Mouse (Mus musculus): ENCODE measurements around the gene Rnf38. TPM values are rescaled to one million over a fixed set of nuclear protein-coding genes. Genes with fewer than 3 reads are reported as not detected.

Rnf38 gene
- total and polyA plus RNA-seq, 3 experiments: 6.8 to 22.8 TPM; not detected in 1

- no peak for TF ChIP-seq USF2 (IDR thresholded peaks at IDR 0.05; ENCODE audit: borderline replicate concordance in 1 of 2, insufficient read depth in 1 of 2, low read depth in 1 of 2, low read length in 2 of 2)
- TF ChIP-seq UBTF (IDR thresholded peaks at IDR 0.05; ENCODE audit: borderline replicate concordance, insufficient read depth, low read depth, low read length): no peak
- TF ChIP-seq EP300 (IDR thresholded peaks at IDR 0.05; ENCODE audit: low read depth in 1 of 2, low read length in 2 of 2): no peak
- no peak for TF ChIP-seq SMC3 (IDR thresholded peaks at IDR 0.05; ENCODE audit: low read depth, low read length)
- no peak for TF ChIP-seq SIN3A (IDR thresholded peaks at IDR 0.05; ENCODE audit: low read length)
- no peak for TF ChIP-seq POLR2AphosphoS2 (IDR thresholded peaks at IDR 0.05; ENCODE audit: low read length)
- TF ChIP-seq NELFE (IDR thresholded peaks at IDR 0.05; ENCODE audit: low read depth, low read length): no peak
- no peak for TF ChIP-seq POLR2AphosphoS5 (IDR thresholded peaks at IDR 0.05; ENCODE audit: borderline replicate concordance, low read depth, low read length)
- no peak for TF ChIP-seq ZMIZ1 (IDR thresholded peaks at IDR 0.05; ENCODE audit: low read depth, low read length)
- TF ChIP-seq NRF1 (IDR thresholded peaks at IDR 0.05; ENCODE audit: insufficient read depth, low read depth, low read length, poor library complexity, severe bottlenecking): no peak
- no peak for TF ChIP-seq CTCF (IDR thresholded peaks at IDR 0.05 in 2 of 3, conservative IDR thresholded peaks at IDR 0.05 in 1 of 3; ENCODE audit: control insufficient read depth in 1 of 3, insufficient read depth in 1 of 3, low read depth in 2 of 3, low read length in 3 of 3, poor library complexity in 1 of 3, severe bottlenecking in 1 of 3)
- TF ChIP-seq HCFC1 (IDR thresholded peaks at IDR 0.05; ENCODE audit: low read depth, low read length): no peak
- no peak for TF ChIP-seq CHD2 (IDR thresholded peaks at IDR 0.05; ENCODE audit: low read length)
- TF ChIP-seq RCOR1 (IDR thresholded peaks at IDR 0.05; ENCODE audit: low read depth, low read length): no peak
- TF ChIP-seq KAT2A (conservative IDR thresholded peaks at IDR 0.05; ENCODE audit: low read depth, low read length): no peak
- TF ChIP-seq BHLHE40 (IDR thresholded peaks at IDR 0.05; ENCODE audit: borderline replicate concordance, low read depth, low read length): no peak
- TF ChIP-seq ZC3H11A (IDR thresholded peaks at IDR 0.05; ENCODE audit: low read depth, low read length): no peak
- Histone ChIP-seq H3K9me3 (replicated peaks; ENCODE audit: insufficient read depth, low read length) (no peaks in the 10 kb centered on the region), H3K4me1 (ENCODE audit: control insufficient read depth in 1 of 2, insufficient read depth in 2 of 2, low read length in 2 of 2) (no peaks in the 10 kb centered on the region), H3K4me3 (ENCODE audit: control insufficient read depth in 1 of 2, insufficient read depth in 1 of 2, low read depth in 2 of 2, low read length in 2 of 2) (no peak overlapping the region), H3K9ac (ENCODE audit: control insufficient read depth, low read depth, low read length, poor library complexity, severe bottlenecking) (no peak overlapping the region), H3K27ac (ENCODE audit: control insufficient read depth, low read depth, low read length) (no peak overlapping the region), H3K36me3 (ENCODE audit: control insufficient read depth in 1 of 2, insufficient read depth in 2 of 2, low read length in 2 of 2) (no peaks in the 10 kb centered on the region), H3K27me3 (ENCODE audit: control insufficient read depth in 1 of 2, insufficient read depth in 2 of 2, low read length in 2 of 2) (no peaks in the 10 kb centered on the region), H3K79me2 (ENCODE audit: control insufficient read depth, insufficient read depth, low read length, poor library complexity) (no peaks in the 10 kb centered on the region)
- DNase-seq (ENCODE audit: low read depth, low spot score): no peak
Measured at GRCm38 (mm10) chr4:44224141-44224540, 9.4 kb downstream of the Rnf38 start.

GRCm38 (mm10) chr4:44223444-44223843 is 10.1 kb downstream of the Rnf38 start:
- no peaks in the 10 kb centered on the region for H3K4me1 ChIP-seq (ENCODE audit: control insufficient read depth in 1 of 2, insufficient read depth in 2 of 2, low read length in 2 of 2)
- H3K36me3 ChIP-seq (ENCODE audit: control insufficient read depth in 1 of 2, insufficient read depth in 2 of 2, low read length in 2 of 2): no peaks in the 10 kb centered on the region
- H3K27ac ChIP-seq (ENCODE audit: control insufficient read depth, low read depth, low read length): no peak overlapping the region
- no peaks in the 10 kb centered on the region for H3K27me3 ChIP-seq (ENCODE audit: control insufficient read depth in 1 of 2, insufficient read depth in 2 of 2, low read length in 2 of 2)
- H3K4me3 ChIP-seq (ENCODE audit: control insufficient read depth in 1 of 2, insufficient read depth in 1 of 2, low read depth in 2 of 2, low read length in 2 of 2): no peak overlapping the region
- H3K9ac ChIP-seq (ENCODE audit: control insufficient read depth, low read depth, low read length, poor library complexity, severe bottlenecking): no peak overlapping the region
- no peaks in the 10 kb centered on the region for H3K79me2 ChIP-seq (ENCODE audit: control insufficient read depth, insufficient read depth, low read length, poor library complexity)
- DNase-seq (ENCODE audit: low read depth, low spot score): no peak
- H3K9me3 ChIP-seq (replicated peaks; ENCODE audit: insufficient read depth, low read length): no peaks in the 10 kb centered on the region
- TF ChIP-seq MAFK (IDR thresholded peaks at IDR 0.05; ENCODE audit: borderline replicate concordance, low read depth, low read length): no peak
- no peak for TF ChIP-seq POLR2A (IDR thresholded peaks at IDR 0.05; ENCODE audit: control insufficient read depth in 1 of 2, insufficient read depth in 1 of 2, low read depth in 1 of 2, low read length in 2 of 2, poor library complexity in 1 of 2)
- TF ChIP-seq HCFC1 (IDR thresholded peaks at IDR 0.05; ENCODE audit: low read depth, low read length): no peak
- TF ChIP-seq MYB (IDR thresholded peaks at IDR 0.05; ENCODE audit: low read depth, low read length): no peak
- no peak for TF ChIP-seq TBP (IDR thresholded peaks at IDR 0.05; ENCODE audit: low read depth, low read length)
- no peak for TF ChIP-seq TAL1 (IDR thresholded peaks at IDR 0.05; ENCODE audit: low read length)
- no peak for TF ChIP-seq ETS1 (IDR thresholded peaks at IDR 0.05; ENCODE audit: low read depth, low read length)
- TF ChIP-seq NELFE (IDR thresholded peaks at IDR 0.05; ENCODE audit: low read depth, low read length): no peak
- no peak for TF ChIP-seq ZKSCAN1 (IDR thresholded peaks at IDR 0.05; ENCODE audit: low read depth, low read length)
- no peak for TF ChIP-seq MEF2A (IDR thresholded peaks at IDR 0.05; ENCODE audit: extremely low read depth, insufficient replicate concordance, low read depth, low read length, poor library complexity, severe bottlenecking)
- TF ChIP-seq ZMIZ1 (IDR thresholded peaks at IDR 0.05; ENCODE audit: low read depth, low read length): no peak
- no peak for TF ChIP-seq ZC3H11A (IDR thresholded peaks at IDR 0.05; ENCODE audit: low read depth, low read length)

All from MEL (cell line).